Mouse (Mus musculus) midbrain, postnatal 0 days (tissue): ENCODE measurements around the gene Qtrt1. TPM values are rescaled to one million over a fixed set of nuclear protein-coding genes. Genes with fewer than 3 reads are reported as not detected.

Experiments
- ATAC-seq: fragments of 200-750 bp; cut with Nextera tagmentation; 2 replicates; pipeline ENCODE4 v1.8.0; 2017; ENCODE audit warnings: moderate number of reproducible peaks, mild to moderate bottlenecking, moderate TSS enrichment, moderate library complexity; ENCODE audit not compliant: low FRiP score
- DNase-seq: peaks from one replicate; pipeline ENCODE4 v3.0.0-alpha.2; 2015; ENCODE audit warnings: low spot score
- H3K27ac ChIP-seq: fragments of 300-500 bp; sonication (generic); 2 replicates; pipeline ENCODE4 v1.5.1; 2014; ENCODE audit warnings: low read depth, mild to moderate bottlenecking, low read length, mixed read lengths
- H3K27me3 ChIP-seq: fragments of 300-500 bp; sonication (generic); 2 replicates; pipeline ENCODE4 v1.6.1; 2014; ENCODE audit warnings: low read length, control low read depth, mixed read lengths; ENCODE audit not compliant: insufficient read depth
- H3K36me3 ChIP-seq: fragments of 300-500 bp; sonication (generic); 2 replicates; pipeline ENCODE4 v1.6.1; 2014; ENCODE audit warnings: low read length, control low read depth, mixed read lengths; ENCODE audit not compliant: insufficient read depth
- H3K4me1 ChIP-seq: fragments of 300-500 bp; sonication (generic); 2 replicates; pipeline ENCODE4 v1.6.1; 2014; ENCODE audit warnings: mild to moderate bottlenecking, control low read depth, antibody characterized with exemption, low read length, mixed read lengths; ENCODE audit not compliant: insufficient read depth
- H3K4me2 ChIP-seq: fragments of 300-500 bp; sonication (generic); 2 replicates; pipeline ENCODE4 v1.6.1; 2014; ENCODE audit warnings: low read depth, mild to moderate bottlenecking, low read length, mixed read lengths; ENCODE audit not compliant: poor library complexity, severe bottlenecking
- H3K4me3 ChIP-seq: fragments of 300-500 bp; sonication (generic); 2 replicates; pipeline ENCODE4 v1.5.1; 2014; ENCODE audit warnings: low read depth, mild to moderate bottlenecking, low read length, moderate library complexity
- H3K9ac ChIP-seq: fragments of 300-500 bp; sonication (generic); replicated peaks from 2 replicates; pipeline ENCODE4 v1.6.1; 2014; ENCODE audit warnings: mild to moderate bottlenecking, low read length, moderate library complexity, mixed read lengths; ENCODE audit not compliant: poor library complexity, severe bottlenecking
- H3K9me3 ChIP-seq: fragments of 300-500 bp; sonication (generic); 2 replicates; pipeline ENCODE4 v1.6.1; 2016; ENCODE audit warnings: low read length, control low read depth
- CTCF ChIP-seq: IDR thresholded peaks from 2 replicates; pipeline ENCODE4 v1.5.1; 2016; ENCODE audit warnings: antibody characterized with exemption, mild to moderate bottlenecking
- WGBS: fragments of 180-500 bp; shearing (Covaris S2); extraction: QIAGEN DNeasy Blood & Tissue Kit; methylation state at CpG from one replicate; pipeline ENCODE4 v1.1.7; 2014; 5-methylcytosine and 5-hydroxymethylcytosine counted together
- polyA plus RNA-seq: library from polyadenylated mRNA; unstranded; fragments of >200 nt; fragmentation: Nextera tagmentation; extraction: Ambion mirVana; gene quantifications from 2 replicates; pipeline ENCODE4 v1.2.1, GENCODE M21; 2015
- total RNA-seq: library from RNA; depleted of rRNA; stranded (reverse); fragments of >200 nt; gene quantifications from 2 replicates; pipeline ENCODE4 v1.2.3, GENCODE M21; 2014

Gene Qtrt1
- total and polyA plus RNA-seq, 2 experiments from 2014 or later: 41.0 to 42.0 TPM

DNA sequence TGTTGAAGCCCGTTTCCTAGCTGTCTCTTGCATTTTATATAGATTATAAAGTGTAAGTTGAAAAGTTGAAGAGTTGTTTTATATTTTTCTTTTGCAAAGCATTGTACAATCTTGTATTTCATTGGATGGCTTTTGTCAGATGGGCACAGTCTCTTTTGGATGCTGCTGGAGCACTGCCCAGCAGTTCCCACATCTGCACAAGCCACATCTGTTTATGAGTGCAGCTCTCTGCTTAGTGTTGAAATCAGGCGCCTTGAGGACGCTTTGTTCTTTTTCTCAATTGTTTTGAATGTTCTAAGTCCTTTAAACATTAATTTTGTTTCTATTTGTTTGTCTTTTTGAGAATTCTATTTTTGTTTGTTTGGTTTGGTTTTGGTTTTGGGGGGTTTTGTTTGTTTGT is 26.6 kb downstream of the Qtrt1 start:
- H3K4me3 ChIP-seq: no peak overlapping the region
- H3K9ac ChIP-seq: no peak overlapping the region
- H3K27me3 ChIP-seq: no peaks in the 10 kb centered on the region
- H3K27ac ChIP-seq: no peak overlapping the region
- DNase-seq (no peak), ATAC-seq (no peak)
- no peak for TF ChIP-seq CTCF
- H3K4me1 ChIP-seq: 0 out of 2 replicates have a peak, but pooled peaks cover 3% of the 10 kb centered on the region
- no peaks in the 10 kb centered on the region for H3K9me3 ChIP-seq
- H3K36me3 ChIP-seq: no peaks in the 10 kb centered on the region
- H3K4me2 ChIP-seq: no peak overlapping the region
- 73% methylated on average over 3 of the region's 3 CpGs for WGBS

DNA sequence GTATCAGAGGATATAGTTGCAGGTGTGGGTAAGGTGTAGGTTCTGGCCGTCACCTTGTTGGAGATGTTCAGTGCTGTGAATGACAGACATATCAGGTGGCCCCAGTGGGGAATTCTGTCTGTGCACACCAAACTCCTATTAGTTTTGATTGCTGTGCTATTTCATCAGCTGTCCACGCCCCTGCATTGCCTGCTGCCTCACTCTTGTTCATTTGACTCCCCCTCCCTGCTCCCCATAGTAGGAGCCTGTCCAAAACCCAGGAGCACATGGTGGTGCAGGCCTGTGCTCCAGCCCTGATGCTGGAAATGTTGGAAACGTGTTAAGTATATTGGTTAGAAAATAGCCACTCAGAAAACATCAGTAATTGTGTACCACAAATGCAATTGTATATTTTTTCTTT is 27.8 kb downstream of the Qtrt1 start:
- WGBS: 85% methylated on average over 3 of the region's 3 CpGs
- H3K9me3 ChIP-seq: no peaks in the 10 kb centered on the region
- H3K4me3 ChIP-seq: no peak overlapping the region
- no peak overlapping the region for H3K27ac ChIP-seq
- no peaks in the 10 kb centered on the region for H3K4me1 ChIP-seq
- no peaks in the 10 kb centered on the region for H3K36me3 ChIP-seq
- ATAC-seq (no peak), DNase-seq (no peak)
- no peaks in the 10 kb centered on the region for H3K27me3 ChIP-seq
- H3K4me2 ChIP-seq: no peak overlapping the region
- TF ChIP-seq CTCF: no peak
- H3K9ac ChIP-seq: no peak overlapping the region

- WGBS: 92% methylated on average over 2 of the region's 2 CpGs
- ATAC-seq: no peak
- no peak overlapping the region for H3K4me3 ChIP-seq
- no peak overlapping the region for H3K9ac ChIP-seq
- no peak for TF ChIP-seq CTCF
- no peaks in the 10 kb centered on the region for H3K36me3 ChIP-seq
- DNase-seq: no peak
- H3K4me1 ChIP-seq: no peaks in the 10 kb centered on the region
- no peak overlapping the region for H3K4me2 ChIP-seq
- no peaks in the 10 kb centered on the region for H3K27me3 ChIP-seq
- H3K9me3 ChIP-seq: no peaks in the 10 kb centered on the region
- H3K27ac ChIP-seq: no peak overlapping the region
Observed at GRCm38 (mm10) chr9:21439914-21440313, 28.3 kb downstream of the Qtrt1 start.

DNA sequence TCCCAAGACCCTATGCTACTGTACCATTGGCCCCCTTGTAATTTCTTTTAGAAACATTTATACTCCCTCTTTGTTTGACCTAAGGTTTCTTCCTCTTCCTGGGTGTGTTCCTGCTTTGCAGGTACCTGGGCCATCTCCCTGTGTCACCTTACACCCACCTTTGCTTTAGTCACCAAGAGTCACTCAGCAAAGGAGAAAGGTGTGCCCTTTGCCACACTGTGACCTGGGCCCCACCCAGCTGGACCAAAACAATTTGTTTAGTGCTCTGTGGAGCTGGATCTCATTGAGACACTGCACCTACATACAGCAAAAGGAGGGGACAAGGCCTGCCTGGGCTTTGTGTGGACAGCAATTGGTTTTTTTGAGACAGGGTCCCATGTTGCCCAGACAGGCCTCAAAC is 28.8 kb downstream of the Qtrt1 start:
- Histone ChIP-seq H3K9ac (no peak overlapping the region), H3K36me3 (no peaks in the 10 kb centered on the region), H3K9me3 (no peaks in the 10 kb centered on the region), H3K4me1 (no peaks in the 10 kb centered on the region), H3K4me2 (no peak overlapping the region), H3K4me3 (no peak overlapping the region), H3K27ac (no peak overlapping the region), H3K27me3 (no peaks in the 10 kb centered on the region)
- DNase-seq: no peak
- ATAC-seq: no peak
- TF ChIP-seq CTCF: no peak

DNA sequence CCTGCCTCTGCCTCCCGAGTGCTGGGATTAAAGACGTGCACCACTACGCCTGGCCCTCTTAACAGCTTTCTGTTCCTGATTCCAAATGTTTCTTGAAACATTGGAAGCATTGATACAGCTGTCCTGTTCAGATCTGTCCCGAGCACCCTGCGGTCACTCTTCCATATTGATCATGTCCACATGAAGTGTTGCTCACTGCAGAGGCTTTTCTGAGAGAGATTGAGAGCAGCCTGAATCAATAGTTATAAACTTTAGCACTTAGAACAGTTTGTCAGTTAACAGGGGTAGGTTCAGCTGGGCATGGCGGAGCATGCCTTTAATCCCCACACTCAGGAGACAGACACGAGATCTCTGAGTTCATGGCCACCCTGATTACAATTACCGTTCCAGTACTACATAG is 32.2 kb downstream of the Qtrt1 start:
- H3K27me3 ChIP-seq: no peaks in the 10 kb centered on the region
- H3K4me2 ChIP-seq: no peak overlapping the region
- no peak for TF ChIP-seq CTCF
- DNase-seq (no peak), ATAC-seq (no peak)
- 96% methylated on average over 8 of the region's 8 CpGs for WGBS
- H3K4me1 ChIP-seq: no peaks in the 10 kb centered on the region
- H3K4me3 ChIP-seq: no peak overlapping the region
- H3K9ac ChIP-seq: no peak overlapping the region
- no peaks in the 10 kb centered on the region for H3K36me3 ChIP-seq
- H3K9me3 ChIP-seq: no peaks in the 10 kb centered on the region
- no peak overlapping the region for H3K27ac ChIP-seq

DNA sequence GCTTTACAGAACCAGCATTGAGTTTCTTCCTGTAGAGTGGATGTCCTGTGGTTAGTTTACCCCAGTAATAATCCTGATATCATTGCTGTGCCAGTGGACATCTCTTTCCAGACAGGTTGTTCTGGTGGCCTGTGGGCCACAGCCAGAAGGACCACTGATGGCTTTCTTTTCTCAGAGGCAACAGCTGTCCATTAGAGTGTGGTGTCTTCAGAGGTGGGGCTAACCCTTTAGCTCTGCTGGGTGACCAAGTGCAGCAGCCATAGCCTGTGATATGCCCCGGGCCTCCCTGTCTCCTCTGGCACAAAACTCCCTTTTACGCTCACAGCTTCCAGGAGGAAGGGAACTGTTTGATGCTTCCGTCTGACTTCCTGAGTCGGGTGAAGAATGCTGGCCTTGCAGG is 32.9 kb downstream of the Qtrt1 start:
- Histone ChIP-seq H3K4me3 (no peak overlapping the region), H3K9ac (no peak overlapping the region), H3K27ac (no peak overlapping the region), H3K36me3 (no peaks in the 10 kb centered on the region), H3K27me3 (no peaks in the 10 kb centered on the region), H3K4me1 (no peaks in the 10 kb centered on the region), H3K4me2 (no peak overlapping the region), H3K9me3 (no peaks in the 10 kb centered on the region)
- DNase-seq: no peak
- no peak for ATAC-seq
- TF ChIP-seq CTCF: no peak
- WGBS: 93% methylated on average over 4 of the region's 4 CpGs
